Mouse (Mus musculus) stomach, embryonic 14.5 days (tissue): Measurements from ENCODE around the gene Fndc7. TPM values are rescaled to one million over a fixed set of nuclear protein-coding genes. Genes with fewer than 3 reads are reported as not detected.

Source experiments
- ATAC-seq: fragments of 200-750 bp; cut with Nextera tagmentation; 2 replicates; pipeline ENCODE4 v1.8.0; 2017; ENCODE audit warnings: low read depth, moderate TSS enrichment; ENCODE audit not compliant: insufficient number of reproducible peaks, insufficient read depth, low FRiP score
- H3K27ac ChIP-seq: fragments of 300-500 bp; sonication (generic); 2 replicates; pipeline ENCODE4 v1.5.1; 2014; ENCODE audit warnings: mild to moderate bottlenecking, low read length, moderate library complexity, mixed read lengths
- H3K27me3 ChIP-seq: fragments of 300-500 bp; sonication (generic); 2 replicates; pipeline ENCODE4 v1.6.1; 2014; ENCODE audit warnings: low read length, control low read depth, mixed read lengths; ENCODE audit not compliant: control insufficient read depth, insufficient read depth
- H3K36me3 ChIP-seq: fragments of 300-500 bp; sonication (generic); 2 replicates; pipeline ENCODE4 v1.6.1; 2014; ENCODE audit warnings: mild to moderate bottlenecking, control low read depth, low read length, moderate library complexity, mixed read lengths; ENCODE audit not compliant: control insufficient read depth, insufficient read depth
- H3K4me1 ChIP-seq: fragments of 300-500 bp; sonication (generic); 2 replicates; pipeline ENCODE4 v1.6.1; 2014; ENCODE audit warnings: low read length, control low read depth, mixed read lengths; ENCODE audit not compliant: control insufficient read depth, insufficient read depth
- H3K4me2 ChIP-seq: fragments of 300-500 bp; sonication (generic); replicated peaks from 2 replicates; pipeline ENCODE4 v1.6.1; 2014; ENCODE audit warnings: low read depth, low read length, control low read depth
- H3K4me3 ChIP-seq: fragments of 300-500 bp; sonication (generic); 2 replicates; pipeline ENCODE4 v1.5.1; 2014; ENCODE audit warnings: low read depth, low read length, control low read depth
- H3K9ac ChIP-seq: fragments of 300-500 bp; sonication (generic); replicated peaks from 2 replicates; pipeline ENCODE4 v1.6.1; 2014; ENCODE audit warnings: low read depth, mild to moderate bottlenecking, control low read depth, low read length, moderate library complexity, mixed read lengths
- H3K9me3 ChIP-seq: fragments of 300-500 bp; sonication (generic); 2 replicates; pipeline ENCODE4 v1.6.1; 2016; ENCODE audit warnings: low read depth, low read length, control low read depth; ENCODE audit not compliant: control insufficient read depth
- whole genome bisulfite sequencing: fragments of 180-500 bp; shearing (Covaris S2); extraction: QIAGEN DNeasy Blood & Tissue Kit; methylation state at CpG from one replicate; pipeline ENCODE4 v1.1.7; 2014; 5-methylcytosine and 5-hydroxymethylcytosine counted together
- polyA plus RNA-seq: library from polyadenylated mRNA; unstranded; fragments of >200 nt; fragmentation: Nextera tagmentation; extraction: Ambion mirVana; gene quantifications from 2 replicates; pipeline ENCODE4 v1.2.1, GENCODE M21; 2014

The Fndc7 gene
- polyA plus RNA-seq, 1 experiment from 2014 or later, result not detected

GRCm38 (mm10) chr3:108900681-108901080, 10.9 kb upstream of the Fndc7 start:
- no peak overlapping the region for H3K4me3 ChIP-seq
- 66% methylated on average over 5 of the region's 5 CpGs for WGBS
- H3K9ac ChIP-seq, result no peak overlapping the region
- no peaks in the 10 kb centered on the region for H3K9me3 ChIP-seq
- no peaks in the 10 kb centered on the region for H3K27me3 ChIP-seq
- no peaks in the 10 kb centered on the region for H3K4me1 ChIP-seq
- ATAC-seq, result no peak
- peaks cover 42% of the 10 kb centered on the region for H3K36me3 ChIP-seq
- no peak overlapping the region for H3K27ac ChIP-seq
- no peak overlapping the region for H3K4me2 ChIP-seq

GRCm38 (mm10) chr3:108900147-108900546, 10.3 kb upstream of the Fndc7 start:
- H3K27me3 ChIP-seq, result no peaks in the 10 kb centered on the region
- no peak overlapping the region for H3K9ac ChIP-seq
- H3K4me3 ChIP-seq, result no peak overlapping the region

GRCm38 (mm10) chr3:108898640-108899039, 8.8 kb upstream of the Fndc7 start:
- ATAC-seq, result no peak
- Histone ChIP-seq H3K27ac (no peak overlapping the region), H3K36me3 (peaks cover 22% of the 10 kb centered on the region; the same call in 1 of the 2 replicates), H3K9me3 (no peaks in the 10 kb centered on the region), H3K9ac (no peak overlapping the region), H3K27me3 (no peaks in the 10 kb centered on the region), H3K4me2 (no peak overlapping the region), H3K4me1 (no peaks in the 10 kb centered on the region), H3K4me3 (no peak overlapping the region)
- WGBS, result 92% methylated on average over 4 of the region's 4 CpGs

More at GRCm38 (mm10) chr3:108900147-108900546, 10.3 kb upstream of the Fndc7 start:
- Histone ChIP-seq H3K4me2 (no peak overlapping the region), H3K4me1 (no peaks in the 10 kb centered on the region), H3K9me3 (no peaks in the 10 kb centered on the region), H3K27ac (no peak overlapping the region), H3K36me3 (peaks cover 37% of the 10 kb centered on the region)
- no peak for ATAC-seq
- 89% methylated on average over 3 of the region's 3 CpGs for WGBS

- H3K4me3 ChIP-seq, result no peak overlapping the region
These were observed 3.1 kb upstream of the Fndc7 start for GRCm38 (mm10) chr3:108892914-108893313.

GRCm38 (mm10) chr3:108892080-108892479, 2.3 kb upstream of the Fndc7 start:
- no peak for ATAC-seq
- Histone ChIP-seq H3K4me3 (no peak overlapping the region), H3K27me3 (no peaks in the 10 kb centered on the region), H3K9me3 (no peaks in the 10 kb centered on the region), H3K36me3 (no peaks in the 10 kb centered on the region), H3K27ac (no peak overlapping the region), H3K9ac (no peak overlapping the region), H3K4me2 (no peak overlapping the region), H3K4me1 (no peaks in the 10 kb centered on the region)
- WGBS, result 93% methylated on average over 1 of the region's 1 CpGs

More at GRCm38 (mm10) chr3:108892914-108893313, 3.1 kb upstream of the Fndc7 start:
- Histone ChIP-seq H3K4me1 (no peaks in the 10 kb centered on the region), H3K36me3 (no peaks in the 10 kb centered on the region), H3K27ac (no peak overlapping the region), H3K9me3 (no peaks in the 10 kb centered on the region), H3K27me3 (no peaks in the 10 kb centered on the region), H3K9ac (no peak overlapping the region), H3K4me2 (no peak overlapping the region)
- WGBS, result 59% methylated on average over 4 of the region's 4 CpGs
- no peak for ATAC-seq

- H3K27ac ChIP-seq, result no peak overlapping the region
- H3K9me3 ChIP-seq, result no peaks in the 10 kb centered on the region
- no peak overlapping the region for H3K4me3 ChIP-seq
- WGBS, result 94% methylated on average over 3 of the region's 3 CpGs
- no peaks in the 10 kb centered on the region for H3K4me1 ChIP-seq
- no peak for ATAC-seq
- no peak overlapping the region for H3K4me2 ChIP-seq
- no peaks in the 10 kb centered on the region for H3K36me3 ChIP-seq
- no peaks in the 10 kb centered on the region for H3K27me3 ChIP-seq
- no peak overlapping the region for H3K9ac ChIP-seq
These were observed 2.2 kb downstream of the Fndc7 start for GRCm38 (mm10) chr3:108887618-108887975.

DNA sequence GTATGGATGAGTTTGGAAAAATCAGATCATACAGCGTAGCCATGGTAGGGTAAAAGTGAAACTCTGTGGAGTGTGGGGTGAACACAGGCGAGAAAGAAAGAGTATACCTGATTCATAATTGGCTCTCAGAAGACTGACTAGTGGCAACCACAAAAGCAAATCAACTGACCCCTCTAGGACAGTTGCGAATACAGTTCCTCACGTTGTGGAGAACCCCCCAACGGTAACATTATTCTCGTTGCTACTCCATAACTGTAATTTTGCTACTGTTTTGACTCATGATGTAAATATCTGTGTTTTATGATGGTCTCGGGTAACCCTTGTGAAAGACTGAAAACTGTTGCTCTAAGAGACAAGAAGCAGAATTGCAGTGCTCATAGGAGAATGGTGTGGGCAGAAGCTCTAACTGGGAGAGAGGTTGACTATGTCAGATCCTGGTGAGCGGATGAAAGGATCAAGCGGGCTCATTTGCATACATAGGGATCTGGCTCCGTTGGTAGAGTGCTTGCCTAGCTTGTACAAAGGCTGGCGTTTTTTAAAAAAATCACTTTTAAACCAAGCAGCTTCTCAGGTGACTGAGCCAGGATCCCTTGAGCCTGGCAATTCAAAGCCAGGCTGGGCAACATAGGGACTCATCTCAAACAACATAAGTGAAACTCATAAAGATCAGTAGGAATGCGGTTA, 2.7 kb downstream of the Fndc7 start:
- H3K9me3 ChIP-seq, result no peaks in the 10 kb centered on the region
- H3K4me1 ChIP-seq, result no peaks in the 10 kb centered on the region
- peak overlapping the region; percentile 39; the same call in 1 of the 2 replicates for H3K27ac ChIP-seq
- 60% methylated on average over 12 of the region's 12 CpGs for WGBS
- H3K27me3 ChIP-seq, result no peaks in the 10 kb centered on the region
- H3K4me2 ChIP-seq, result no peak overlapping the region
- no peak overlapping the region for H3K9ac ChIP-seq
- no peak for ATAC-seq
- H3K36me3 ChIP-seq, result no peaks in the 10 kb centered on the region
- H3K4me3 ChIP-seq, result no peak overlapping the region

GRCm38 (mm10) chr3:108885686-108886530, 3.9 kb downstream of the Fndc7 start:
- peak; percentile 63; the same call in 1 of the 2 replicates for ATAC-seq
- H3K27ac ChIP-seq, result no peak overlapping the region; the same call in 1 of the 2 replicates
- H3K9ac ChIP-seq, result no peak overlapping the region
- no peak overlapping the region for H3K4me3 ChIP-seq
- peaks cover 1% of the 10 kb centered on the region; the same call in 1 of the 2 replicates for H3K4me1 ChIP-seq
- no peaks in the 10 kb centered on the region for H3K9me3 ChIP-seq
- H3K27me3 ChIP-seq, result no peaks in the 10 kb centered on the region
- no peaks in the 10 kb centered on the region for H3K36me3 ChIP-seq
- WGBS, result 46% methylated on average over 9 of the region's 9 CpGs
- H3K4me2 ChIP-seq, result no peak overlapping the region
